Mouse (Mus musculus): Measurements from ENCODE around the gene Slc2a4. TPM values are rescaled to one million over a fixed set of nuclear protein-coding genes. Genes with fewer than 3 reads are reported as not detected.

Gene Slc2a4
- polyA plus RNA-seq, 1 experiment from 2014 or later: 14.9 TPM

- under 1% methylated on average over 14 of the region's 14 CpGs for WGBS (ENCODE audit: insufficient replicate concordance)
- peak overlapping the region; percentile 65 for H3K4me3 ChIP-seq
- peak overlapping the region; percentile 67 for H3K9ac ChIP-seq
- ATAC-seq: peak; percentile 43
- peak overlapping the region; percentile 76 for H3K4me2 ChIP-seq
- peaks cover 62% of the 10 kb centered on the region for H3K4me1 ChIP-seq
- peaks cover 25% of the 10 kb centered on the region for H3K36me3 ChIP-seq
- H3K9me3 ChIP-seq (replicated peaks): no peaks in the 10 kb centered on the region
- peaks cover 72% of the 10 kb centered on the region for H3K27me3 ChIP-seq (replicated peaks)
- H3K27ac ChIP-seq: peak overlapping the region; percentile 84
These were observed 769 bp upstream of the Slc2a4 start for GRCm38 (mm10) chr11:69948763-69949150.

- Histone ChIP-seq H3K27ac (peak overlapping the region; percentile 88), H3K4me2 (peak overlapping the region; percentile 76), H3K36me3 (peaks cover 37% of the 10 kb centered on the region), H3K4me1 (peaks cover 50% of the 10 kb centered on the region), H3K4me3 (peak overlapping the region; percentile 65), H3K9ac (peak overlapping the region; percentile 78), H3K9me3 (replicated peaks) (no peaks in the 10 kb centered on the region), H3K27me3 (replicated peaks) (peaks cover 72% of the 10 kb centered on the region)
- 14% methylated on average over 29 of the region's 29 CpGs for WGBS (ENCODE audit: insufficient replicate concordance)
- 0 out of 2 replicates have a peak, but pooled peaks have one; percentile 0 for ATAC-seq
These were observed 487 bp downstream of the Slc2a4 start for GRCm38 (mm10) chr11:69947337-69948065.

GRCm38 (mm10) chr11:69945997-69946891, 1.7 kb downstream of the Slc2a4 start:
- Histone ChIP-seq H3K4me3 (peak overlapping the region; percentile 65), H3K9me3 (replicated peaks) (no peaks in the 10 kb centered on the region), H3K27me3 (replicated peaks) (peaks cover 71% of the 10 kb centered on the region), H3K36me3 (peaks cover 47% of the 10 kb centered on the region), H3K4me2 (peak overlapping the region; percentile 76), H3K4me1 (peaks cover 50% of the 10 kb centered on the region), H3K9ac (peak overlapping the region; percentile 78), H3K27ac (peak overlapping the region; percentile 88)
- peak; percentile 79 for ATAC-seq
- WGBS (ENCODE audit: insufficient replicate concordance): 71% methylated on average over 18 of the region's 18 CpGs

- peak overlapping the region; percentile 88 for H3K27ac ChIP-seq
- WGBS (ENCODE audit: insufficient replicate concordance): 63% methylated on average over 13 of the region's 13 CpGs
These were observed 2.8 kb downstream of the Slc2a4 start for GRCm38 (mm10) chr11:69945216-69945615.

GRCm38 (mm10) chr11:69940962-69941361, 7.0 kb downstream of the Slc2a4 start:
- Histone ChIP-seq H3K36me3 (peaks cover 44% of the 10 kb centered on the region), H3K4me1 (peaks cover 34% of the 10 kb centered on the region), H3K4me2 (no peak overlapping the region), H3K4me3 (no peak overlapping the region), H3K9me3 (replicated peaks) (no peaks in the 10 kb centered on the region), H3K9ac (no peak overlapping the region), H3K27ac (no peak overlapping the region), H3K27me3 (replicated peaks) (peaks cover 96% of the 10 kb centered on the region)
- WGBS (ENCODE audit: insufficient replicate concordance): 68% methylated on average over 4 of the region's 4 CpGs
- no peak for ATAC-seq

More at GRCm38 (mm10) chr11:69945216-69945615, 2.8 kb downstream of the Slc2a4 start:
- Histone ChIP-seq H3K4me3 (peak overlapping the region; percentile 65), H3K9me3 (replicated peaks) (no peaks in the 10 kb centered on the region), H3K36me3 (peaks cover 47% of the 10 kb centered on the region), H3K9ac (peak overlapping the region; percentile 78), H3K4me1 (peaks cover 50% of the 10 kb centered on the region), H3K27me3 (replicated peaks) (peaks cover 69% of the 10 kb centered on the region), H3K4me2 (peak overlapping the region; percentile 76)
- ATAC-seq: no peak

- no peak overlapping the region for H3K4me3 ChIP-seq
- WGBS (ENCODE audit: insufficient replicate concordance): 86% methylated on average over 17 of the region's 17 CpGs
- no peak for ATAC-seq
- peaks cover 32% of the 10 kb centered on the region for H3K36me3 ChIP-seq
- H3K27ac ChIP-seq: no peak overlapping the region
- no peak overlapping the region for H3K9ac ChIP-seq
- peaks cover 34% of the 10 kb centered on the region for H3K4me1 ChIP-seq
- peaks cover 96% of the 10 kb centered on the region for H3K27me3 ChIP-seq (replicated peaks)
- no peak overlapping the region for H3K4me2 ChIP-seq
- no peaks in the 10 kb centered on the region for H3K9me3 ChIP-seq (replicated peaks)
These were observed 8.3 kb downstream of the Slc2a4 start for GRCm38 (mm10) chr11:69939731-69940130.

GRCm38 (mm10) chr11:69939181-69939580, 8.8 kb downstream of the Slc2a4 start:
- no peak overlapping the region for H3K9ac ChIP-seq
- no peak overlapping the region for H3K27ac ChIP-seq
- H3K4me3 ChIP-seq: no peak overlapping the region
- no peak overlapping the region for H3K4me2 ChIP-seq
- peaks cover 34% of the 10 kb centered on the region for H3K4me1 ChIP-seq
- no peaks in the 10 kb centered on the region for H3K9me3 ChIP-seq (replicated peaks)
- ATAC-seq: no peak
- peaks cover 26% of the 10 kb centered on the region for H3K36me3 ChIP-seq
- 55% methylated on average over 5 of the region's 5 CpGs for WGBS (ENCODE audit: insufficient replicate concordance)
- H3K27me3 ChIP-seq (replicated peaks): peaks cover 96% of the 10 kb centered on the region

GRCm38 (mm10) chr11:69938401-69938979, 9.5 kb downstream of the Slc2a4 start:
- H3K27me3 ChIP-seq (replicated peaks): peaks cover 89% of the 10 kb centered on the region
- WGBS (ENCODE audit: insufficient replicate concordance): 27% methylated on average over 9 of the region's 9 CpGs

GRCm38 (mm10) chr11:69937834-69938233, 10.2 kb downstream of the Slc2a4 start:
- Histone ChIP-seq H3K4me2 (no peak overlapping the region), H3K27me3 (replicated peaks) (peaks cover 83% of the 10 kb centered on the region), H3K9ac (no peak overlapping the region), H3K36me3 (peaks cover 13% of the 10 kb centered on the region), H3K4me3 (no peak overlapping the region), H3K4me1 (peaks cover 38% of the 10 kb centered on the region), H3K9me3 (replicated peaks) (no peaks in the 10 kb centered on the region), H3K27ac (no peak overlapping the region)
- WGBS (ENCODE audit: insufficient replicate concordance): 50% methylated on average over 5 of the region's 5 CpGs
- no peak for ATAC-seq

More at GRCm38 (mm10) chr11:69938401-69938979, 9.5 kb downstream of the Slc2a4 start:
- Histone ChIP-seq H3K4me1 (peaks cover 38% of the 10 kb centered on the region), H3K9ac (no peak overlapping the region), H3K27ac (no peak overlapping the region), H3K9me3 (replicated peaks) (no peaks in the 10 kb centered on the region), H3K36me3 (peaks cover 19% of the 10 kb centered on the region), H3K4me3 (no peak overlapping the region), H3K4me2 (no peak overlapping the region)
- ATAC-seq: no peak

GRCm38 (mm10) chr11:69937385-69937784, 10.6 kb downstream of the Slc2a4 start:
- ATAC-seq: no peak
- no peaks in the 10 kb centered on the region for H3K9me3 ChIP-seq (replicated peaks)
- H3K4me3 ChIP-seq: no peak overlapping the region
- peaks cover 8% of the 10 kb centered on the region for H3K36me3 ChIP-seq
- WGBS (ENCODE audit: insufficient replicate concordance): 45% methylated on average over 4 of the region's 4 CpGs
- no peak overlapping the region for H3K27ac ChIP-seq
- H3K9ac ChIP-seq: no peak overlapping the region
- peaks cover 78% of the 10 kb centered on the region for H3K27me3 ChIP-seq (replicated peaks)
- H3K4me1 ChIP-seq: peaks cover 38% of the 10 kb centered on the region
- no peak overlapping the region for H3K4me2 ChIP-seq

- Histone ChIP-seq H3K4me1 (peaks cover 38% of the 10 kb centered on the region), H3K4me3 (no peak overlapping the region; the same call in 1 of the 2 replicates), H3K9ac (no peak overlapping the region), H3K27ac (no peak overlapping the region), H3K27me3 (replicated peaks) (peaks cover 73% of the 10 kb centered on the region), H3K9me3 (replicated peaks) (no peaks in the 10 kb centered on the region), H3K36me3 (peaks cover 3% of the 10 kb centered on the region), H3K4me2 (peak overlapping the region; percentile 91; the same call in 1 of the 2 replicates)
- no peak for ATAC-seq
- 43% methylated on average over 9 of the region's 9 CpGs for WGBS (ENCODE audit: insufficient replicate concordance)
These were observed 11.2 kb downstream of the Slc2a4 start for GRCm38 (mm10) chr11:69936714-69937347.
